Mouse (Mus musculus): ENCODE results near the gene Gpr55.
"Not testable (repeated sequence)": the region's sequence is repeated elsewhere in the genome, so short reads cannot be mapped to it uniquely, and the experiment has no call there.

Gpr55 gene

DNA sequence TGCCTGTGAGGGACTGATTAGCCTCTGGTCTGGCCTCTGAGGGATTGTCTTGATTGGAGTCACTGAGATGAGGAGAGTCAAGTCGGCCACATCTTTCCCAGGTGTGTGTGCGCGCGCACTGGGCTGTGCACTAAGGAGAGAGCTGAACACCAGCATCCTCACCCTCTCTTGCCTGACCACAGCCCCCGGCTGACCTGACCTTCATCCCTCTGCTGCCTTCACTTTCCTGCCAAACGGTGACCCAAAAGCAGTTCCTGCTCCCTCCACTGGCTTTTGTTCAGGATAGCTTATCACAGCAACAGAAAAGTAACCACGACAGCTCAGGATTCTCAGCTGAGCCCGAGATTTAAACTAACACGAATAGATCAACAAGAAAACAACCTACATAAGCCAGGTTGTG lies 31.4 kb upstream of the Gpr55 start:
- no peak overlapping the region for H3K4me3 ChIP-seq (replicated peaks; ENCODE audit: low read length)
- H3K36me3 ChIP-seq (ENCODE audit: insufficient read depth, low read length) = no peaks in the 10 kb centered on the region
- peaks cover 5% of the 10 kb centered on the region; the same call in 1 of the 2 replicates for H3K9me3 ChIP-seq (ENCODE audit: low read length)
- peaks cover 20% of the 10 kb centered on the region for H3K4me1 ChIP-seq (replicated peaks; ENCODE audit: low read depth, low read length)
- TF ChIP-seq CTCF (conservative IDR thresholded peaks at IDR 0.05; ENCODE audit: low read length) (no peak), NANOG (IDR thresholded peaks at IDR 0.05; ENCODE audit: borderline replicate concordance, low read length) (no peak), POU5F1 (IDR thresholded peaks at IDR 0.05; ENCODE audit: borderline replicate concordance, low read length) (no peak)
- peaks cover 11% of the 10 kb centered on the region for H3K27me3 ChIP-seq (ENCODE audit: insufficient read depth, low read length)

DNA sequence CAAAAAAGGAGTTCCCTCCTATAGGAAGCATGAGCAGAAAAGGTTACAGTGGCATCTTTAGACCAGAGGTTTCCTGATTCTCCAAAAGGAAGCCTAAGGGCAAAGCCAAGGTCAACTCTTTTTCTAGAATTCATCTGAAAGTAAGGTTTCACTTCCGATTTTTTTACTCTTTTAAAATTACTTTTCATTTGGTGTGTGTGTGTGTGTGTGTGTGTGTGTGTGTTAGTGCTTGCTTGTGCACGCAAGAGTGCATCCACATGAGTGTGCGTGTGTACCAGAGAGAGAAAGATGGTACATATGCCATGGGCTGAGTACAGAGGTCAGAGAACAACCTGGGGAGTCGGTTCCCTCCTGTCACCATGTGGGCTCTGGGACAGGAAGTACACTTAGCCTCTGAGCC lies 28.1 kb upstream of the Gpr55 start:
- not testable (repeated sequence) for H3K9me3 ChIP-seq (ENCODE audit: low read length)

GRCm38 (mm10) chr1:85988351-85988750 lies 27.5 kb upstream of the Gpr55 start:
- Histone ChIP-seq H3K4me1 (replicated peaks; ENCODE audit: low read depth, low read length) (peaks cover 14% of the 10 kb centered on the region), H3K27me3 (ENCODE audit: insufficient read depth, low read length) (peaks cover 14% of the 10 kb centered on the region), H3K36me3 (ENCODE audit: insufficient read depth, low read length) (no peaks in the 10 kb centered on the region), H3K9me3 (ENCODE audit: low read length) (no peaks in the 10 kb centered on the region), H3K4me3 (replicated peaks; ENCODE audit: low read length) (no peak overlapping the region)
- no peak for TF ChIP-seq POU5F1 (IDR thresholded peaks at IDR 0.05; ENCODE audit: borderline replicate concordance, low read length)
- TF ChIP-seq CTCF (conservative IDR thresholded peaks at IDR 0.05; ENCODE audit: low read length) = no peak
- no peak for TF ChIP-seq NANOG (IDR thresholded peaks at IDR 0.05; ENCODE audit: borderline replicate concordance, low read length)

More for the DNA sequence above, 28.1 kb upstream of the Gpr55 start:
- Histone ChIP-seq H3K4me1 (replicated peaks; ENCODE audit: low read depth, low read length) (peaks cover 19% of the 10 kb centered on the region), H3K27me3 (ENCODE audit: insufficient read depth, low read length) (peaks cover 14% of the 10 kb centered on the region)
- not testable (repeated sequence) for H3K4me3 ChIP-seq (replicated peaks; ENCODE audit: low read length); H3K36me3 ChIP-seq (ENCODE audit: insufficient read depth, low read length)

- Histone ChIP-seq H3K4me3 (replicated peaks; ENCODE audit: low read length) (no peak overlapping the region), H3K27me3 (ENCODE audit: insufficient read depth, low read length) (peaks cover 8% of the 10 kb centered on the region), H3K36me3 (ENCODE audit: insufficient read depth, low read length) (no peaks in the 10 kb centered on the region), H3K4me1 (replicated peaks; ENCODE audit: low read depth, low read length) (no peaks in the 10 kb centered on the region), H3K9me3 (ENCODE audit: low read length) (no peaks in the 10 kb centered on the region)
- TF ChIP-seq POU5F1 (IDR thresholded peaks at IDR 0.05; ENCODE audit: borderline replicate concordance, low read length) (no peak), NANOG (IDR thresholded peaks at IDR 0.05; ENCODE audit: borderline replicate concordance, low read length) (no peak), CTCF (conservative IDR thresholded peaks at IDR 0.05; ENCODE audit: low read length) (no peak)
Measured at GRCm38 (mm10) chr1:85985784-85986183, 25.0 kb upstream of the Gpr55 start.

GRCm38 (mm10) chr1:85981738-85982357 lies 21.0 kb upstream of the Gpr55 start:
- Histone ChIP-seq H3K4me1 (replicated peaks; ENCODE audit: low read depth, low read length) (no peaks in the 10 kb centered on the region), H3K4me3 (replicated peaks; ENCODE audit: low read length) (no peak overlapping the region), H3K36me3 (ENCODE audit: insufficient read depth, low read length) (no peaks in the 10 kb centered on the region), H3K9me3 (ENCODE audit: low read length) (no peaks in the 10 kb centered on the region), H3K27me3 (ENCODE audit: insufficient read depth, low read length) (peaks cover 8% of the 10 kb centered on the region; the same call in 1 of the 2 replicates)
- no peak for TF ChIP-seq NANOG (IDR thresholded peaks at IDR 0.05; ENCODE audit: borderline replicate concordance, low read length)
- no peak for TF ChIP-seq POU5F1 (IDR thresholded peaks at IDR 0.05; ENCODE audit: borderline replicate concordance, low read length)
- no peak for TF ChIP-seq CTCF (conservative IDR thresholded peaks at IDR 0.05; ENCODE audit: low read length)

DNA sequence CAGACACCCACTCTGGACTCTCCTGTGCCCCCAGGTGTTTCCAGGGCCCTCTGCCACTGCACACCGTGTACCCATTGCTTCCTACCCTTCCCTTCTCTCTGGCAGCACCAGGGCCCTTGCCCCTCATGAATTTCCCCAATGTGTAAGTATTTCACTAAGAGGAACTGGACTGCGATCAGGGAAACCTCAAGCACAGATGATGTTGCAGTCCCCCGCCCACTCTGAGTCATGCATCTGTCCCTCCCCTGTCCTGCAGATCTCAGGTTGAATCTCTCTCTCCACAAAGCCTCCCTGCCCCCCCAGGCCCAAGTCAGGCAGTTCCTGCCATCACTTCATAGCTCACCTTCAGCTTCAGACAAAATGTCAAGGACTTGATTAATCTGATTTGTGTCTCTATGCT lies 16.9 kb upstream of the Gpr55 start:
- Histone ChIP-seq H3K27me3 (ENCODE audit: insufficient read depth, low read length) (peaks cover 9% of the 10 kb centered on the region; the same call in 1 of the 2 replicates), H3K4me1 (replicated peaks; ENCODE audit: low read depth, low read length) (no peaks in the 10 kb centered on the region), H3K9me3 (ENCODE audit: low read length) (no peaks in the 10 kb centered on the region), H3K4me3 (replicated peaks; ENCODE audit: low read length) (no peak overlapping the region), H3K36me3 (ENCODE audit: insufficient read depth, low read length) (no peaks in the 10 kb centered on the region)
- no peak for TF ChIP-seq NANOG (IDR thresholded peaks at IDR 0.05; ENCODE audit: borderline replicate concordance, low read length)
- TF ChIP-seq CTCF (conservative IDR thresholded peaks at IDR 0.05; ENCODE audit: low read length) = no peak
- no peak for TF ChIP-seq POU5F1 (IDR thresholded peaks at IDR 0.05; ENCODE audit: borderline replicate concordance, low read length)

DNA sequence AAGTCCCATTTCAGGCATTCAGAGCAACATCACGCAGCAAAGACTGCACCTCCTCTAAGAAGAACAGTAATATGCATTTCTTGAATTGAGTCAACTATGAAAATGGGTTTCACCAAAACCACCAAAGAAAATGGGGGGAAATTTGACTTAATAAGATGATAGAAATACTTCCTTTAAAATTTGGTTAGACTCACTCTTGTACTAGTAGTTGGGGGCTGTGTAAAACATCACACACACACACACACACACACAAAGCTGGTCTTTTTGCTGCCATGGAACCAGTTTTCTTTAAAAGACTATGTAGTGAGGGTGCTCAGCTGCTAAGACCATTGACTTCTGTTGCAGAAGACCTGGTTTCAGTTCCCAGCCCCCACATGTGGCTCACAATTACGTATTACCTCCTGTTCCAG lies 12.7 kb upstream of the Gpr55 start:
- no peak for TF ChIP-seq CTCF (conservative IDR thresholded peaks at IDR 0.05; ENCODE audit: low read length)
- no peak for TF ChIP-seq NANOG (IDR thresholded peaks at IDR 0.05; ENCODE audit: borderline replicate concordance, low read length)
- no peak for TF ChIP-seq POU5F1 (IDR thresholded peaks at IDR 0.05; ENCODE audit: borderline replicate concordance, low read length)
- Histone ChIP-seq H3K36me3 (ENCODE audit: insufficient read depth, low read length) (no peaks in the 10 kb centered on the region), H3K27me3 (ENCODE audit: insufficient read depth, low read length) (0 out of 2 replicates have a peak, but pooled peaks cover 7% of the 10 kb centered on the region), H3K4me3 (replicated peaks; ENCODE audit: low read length) (no peak overlapping the region), H3K4me1 (replicated peaks; ENCODE audit: low read depth, low read length) (no peaks in the 10 kb centered on the region), H3K9me3 (ENCODE audit: low read length) (no peaks in the 10 kb centered on the region)

GRCm38 (mm10) chr1:85972341-85972740 lies 11.5 kb upstream of the Gpr55 start:
- H3K4me1 ChIP-seq (replicated peaks; ENCODE audit: low read depth, low read length) = no peaks in the 10 kb centered on the region
- no peak overlapping the region for H3K4me3 ChIP-seq (replicated peaks; ENCODE audit: low read length)
- no peaks in the 10 kb centered on the region for H3K9me3 ChIP-seq (ENCODE audit: low read length)
- TF ChIP-seq NANOG (IDR thresholded peaks at IDR 0.05; ENCODE audit: borderline replicate concordance, low read length) = no peak
- TF ChIP-seq CTCF (conservative IDR thresholded peaks at IDR 0.05; ENCODE audit: low read length) = no peak
- no peak for TF ChIP-seq POU5F1 (IDR thresholded peaks at IDR 0.05; ENCODE audit: borderline replicate concordance, low read length)
- 0 out of 2 replicates have a peak, but pooled peaks cover 5% of the 10 kb centered on the region for H3K27me3 ChIP-seq (ENCODE audit: insufficient read depth, low read length)
- H3K36me3 ChIP-seq (ENCODE audit: insufficient read depth, low read length) = no peaks in the 10 kb centered on the region

DNA sequence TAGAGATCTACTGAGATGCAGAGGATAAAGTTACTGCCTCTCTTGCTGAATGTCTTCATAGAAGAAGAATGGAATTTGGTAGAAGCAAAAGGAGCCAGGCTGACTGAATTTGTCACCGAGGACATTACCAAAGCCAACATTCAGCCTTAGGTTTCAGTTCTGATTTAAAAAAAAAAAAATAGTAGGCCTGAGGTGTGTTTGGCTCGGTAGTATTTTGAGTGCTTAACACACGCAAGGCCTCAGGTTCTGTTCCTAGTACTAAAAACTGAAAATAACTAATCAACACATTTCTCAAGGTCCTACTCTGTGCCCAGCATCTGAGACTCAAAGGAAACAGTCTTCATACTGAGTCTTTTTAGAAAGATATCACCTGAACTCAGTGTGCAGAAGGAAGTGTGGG lies 10.3 kb upstream of the Gpr55 start:
- peaks cover 5% of the 10 kb centered on the region; the same call in 1 of the 2 replicates for H3K9me3 ChIP-seq (ENCODE audit: low read length)
- H3K4me3 ChIP-seq (replicated peaks; ENCODE audit: low read length) = no peak overlapping the region
- no peaks in the 10 kb centered on the region for H3K4me1 ChIP-seq (replicated peaks; ENCODE audit: low read depth, low read length)
- no peaks in the 10 kb centered on the region for H3K36me3 ChIP-seq (ENCODE audit: insufficient read depth, low read length)
- TF ChIP-seq NANOG (IDR thresholded peaks at IDR 0.05; ENCODE audit: borderline replicate concordance, low read length) = no peak
- TF ChIP-seq POU5F1 (IDR thresholded peaks at IDR 0.05; ENCODE audit: borderline replicate concordance, low read length) = no peak
- no peak for TF ChIP-seq CTCF (conservative IDR thresholded peaks at IDR 0.05; ENCODE audit: low read length)
- H3K27me3 ChIP-seq (ENCODE audit: insufficient read depth, low read length) = 0 out of 2 replicates have a peak, but pooled peaks cover under 1% of the 10 kb centered on the region

Measured in E14TG2a.4 (cell line).